Mouse (Mus musculus) embryonic fibroblast, embryonic 13.5 days (primary cell): ENCODE measurements around the gene 4933428G20Rik.

ENCODE experiments used
- CTCF ChIP-seq: IDR thresholded peaks from 2 replicates; pipeline ENCODE4 v1.5.1; 2011; ENCODE audit warnings: mild to moderate bottlenecking, control low read depth, low read length, moderate library complexity, borderline replicate concordance; ENCODE audit not compliant: insufficient read depth
- POLR2A ChIP-seq: IDR thresholded peaks from 2 replicates; pipeline ENCODE4 v1.6.1; 2011; ENCODE audit warnings: low read depth, mild to moderate bottlenecking, control low read depth, low read length, moderate library complexity

DNA sequence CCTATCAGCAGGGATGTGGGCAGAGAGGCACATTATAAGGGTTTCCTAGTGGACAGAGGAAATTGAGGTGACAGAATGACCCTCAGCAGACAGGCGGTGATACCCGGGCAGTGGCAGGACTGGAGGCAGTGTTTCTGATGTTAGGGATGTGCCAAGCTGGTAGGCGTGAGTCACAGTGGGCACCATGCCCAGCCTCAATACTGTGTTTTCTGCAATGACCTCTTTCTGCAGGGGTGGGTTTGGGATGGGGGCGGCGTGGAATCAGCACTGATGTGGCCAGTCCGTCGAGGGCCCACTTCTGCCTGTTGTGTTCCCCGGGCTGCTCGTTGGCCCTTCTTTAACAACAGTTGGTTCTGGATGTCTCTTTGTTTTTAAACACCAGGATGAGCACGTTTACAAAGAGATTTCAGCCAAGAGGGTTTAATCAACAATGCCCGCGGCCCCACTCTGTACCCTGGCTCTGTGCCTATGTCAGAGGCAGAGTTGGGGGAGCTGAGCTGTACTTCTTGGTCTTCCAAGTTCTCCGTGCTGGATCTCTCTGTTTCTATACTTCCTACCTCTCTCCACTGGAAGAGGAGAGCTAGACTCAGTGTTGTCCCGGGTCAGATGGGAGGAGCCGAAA, 59.0 kb downstream of the 4933428G20Rik start:
- no peak for TF ChIP-seq CTCF
- TF ChIP-seq POLR2A = no peak; the same call in 1 of the 2 replicates
